1 mouse cellular context compared by ENCODE assay signal in the genomic region with DNA sequence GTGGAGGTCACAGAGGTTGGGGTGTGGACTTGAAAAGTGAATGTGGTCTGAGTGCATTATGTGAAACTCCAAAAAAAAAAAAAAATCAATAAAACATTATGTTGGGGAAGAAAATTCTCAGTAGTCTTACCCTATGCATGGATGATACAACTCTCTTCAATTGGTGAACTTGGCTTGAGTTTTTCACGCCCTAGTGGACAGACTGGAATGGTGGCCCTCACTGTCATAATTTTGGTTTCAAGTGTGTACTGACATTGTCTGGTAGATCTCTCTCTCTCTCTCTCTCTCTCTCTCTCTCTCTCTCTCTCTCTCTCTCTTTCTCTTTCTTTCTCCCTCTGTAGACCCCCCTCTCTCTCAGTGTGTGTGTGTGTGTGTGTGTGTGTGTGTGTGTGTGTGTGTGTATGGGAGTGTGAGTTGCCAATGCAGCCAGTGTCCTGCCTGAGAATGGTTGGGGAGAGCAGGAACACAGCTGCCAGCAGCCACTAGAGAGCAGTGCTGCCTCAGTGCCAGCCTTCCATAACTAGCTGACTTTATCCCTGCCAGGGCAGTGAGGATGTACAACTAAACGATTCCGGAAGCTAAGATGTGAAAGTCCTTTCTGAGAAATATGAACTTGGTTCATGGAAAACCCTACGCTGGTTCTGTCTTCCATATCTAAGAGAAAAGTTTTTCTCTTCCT.
TF ChIP-seq lines count a peak whose summit lies in the region.

No protein-coding gene starts in this region.

TF ChIP-seq in CH12.LX, 34 proteins besides CTCF, POLR2A, EP300 and RAD21 (continued from another document):
- TF ChIP-seq SMC3 (IDR thresholded peaks at IDR 0.05; ENCODE audit: low read depth, low read length), result peak; percentile 90
- no peak for TF ChIP-seq MXI1 (IDR thresholded peaks at IDR 0.05; ENCODE audit: low read depth, low read length)
- TF ChIP-seq IRF4 (IDR thresholded peaks at IDR 0.05; ENCODE audit: low read depth, low read length), result 0 out of 2 replicates have a peak, but pooled peaks have one; percentile 32
TF ChIP-seq in CH12.LX: peak in this region for 4.
